Mouse (Mus musculus) bone marrow macrophage, adult 2 months (primary cell): ENCODE results near the gene Fhl2.

ENCODE experiments used
- CTCF ChIP-seq: IDR thresholded peaks from 2 replicates; pipeline ENCODE4 v1.5.1; 2012; ENCODE audit warnings: low read depth, mild to moderate bottlenecking, low read length, moderate library complexity
- POLR2A ChIP-seq: IDR thresholded peaks from 2 replicates; pipeline ENCODE4 v1.6.1; 2012; ENCODE audit warnings: mild to moderate bottlenecking, low read depth, low read length, borderline replicate concordance

- no peak for TF ChIP-seq CTCF
- TF ChIP-seq POLR2A, result no peak
Measured at GRCm38 (mm10) chr1:43178780-43179179, 18.0 kb downstream of the Fhl2 start.
